Mouse (Mus musculus) urinary bladder, postnatal 14 days (tissue): Measurements from ENCODE around the gene Gm10320.

Experiments used
- DNase-seq: peaks from one replicate; pipeline ENCODE4 v3.0.0; 2021; ENCODE audit warnings: low spot score

Gm10320 gene

GRCm38 (mm10) chr13:98491909-98492308, at the start of gene Gm10320:
TSS of gene Gm10320 (minus strand) at chr13:98492001.
- DNase-seq, result no peak

DNA sequence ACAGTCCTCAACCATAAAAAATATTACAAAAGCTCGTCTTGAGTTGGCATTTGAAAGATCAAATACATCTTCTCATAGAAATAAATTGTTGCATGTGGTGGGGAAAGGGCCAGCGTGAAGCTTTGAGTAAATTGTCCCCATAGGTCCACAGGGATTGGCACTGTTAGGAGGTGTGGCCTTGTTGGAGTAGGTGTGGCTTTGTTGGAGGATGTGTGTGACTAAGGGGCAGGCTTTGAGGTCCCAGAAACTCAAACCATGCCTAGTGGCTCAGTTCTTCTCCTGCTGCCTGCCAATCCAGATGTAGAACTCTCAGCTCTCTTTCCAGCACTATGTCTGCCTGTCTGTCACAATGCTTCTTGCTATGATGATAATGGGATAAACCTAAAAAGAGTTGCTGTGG, 49.8 kb upstream of the Gm10320 start:
- DNase-seq, result no peak

- no peak for DNase-seq
These were observed 48.4 kb upstream of the Gm10320 start for GRCm38 (mm10) chr13:98540206-98540605.

- DNase-seq, result no peak
These were observed 47.5 kb upstream of the Gm10320 start for GRCm38 (mm10) chr13:98539311-98539710.

DNA sequence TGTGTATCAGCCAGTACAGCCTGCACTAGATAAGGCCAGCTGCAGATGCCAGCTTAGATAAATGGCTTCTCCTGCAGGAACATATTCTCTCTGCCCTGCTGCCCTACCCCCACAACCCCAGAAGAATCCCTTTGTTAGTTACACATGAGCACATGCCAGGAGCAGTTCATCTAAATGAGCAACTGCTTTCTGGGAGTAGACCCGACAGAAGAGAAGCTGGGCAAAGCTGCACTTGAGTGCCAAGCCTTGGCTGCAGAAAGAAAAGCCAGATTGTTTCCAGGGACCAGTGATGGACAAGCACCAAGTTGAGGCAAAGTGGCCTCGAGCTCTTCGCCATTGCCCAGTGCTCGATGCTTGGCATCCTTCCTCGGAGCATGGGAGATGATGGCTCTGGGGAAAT, 46.8 kb upstream of the Gm10320 start:
- no peak for DNase-seq

GRCm38 (mm10) chr13:98534913-98535262, 43.1 kb upstream of the Gm10320 start:
- DNase-seq, result no peak

DNA sequence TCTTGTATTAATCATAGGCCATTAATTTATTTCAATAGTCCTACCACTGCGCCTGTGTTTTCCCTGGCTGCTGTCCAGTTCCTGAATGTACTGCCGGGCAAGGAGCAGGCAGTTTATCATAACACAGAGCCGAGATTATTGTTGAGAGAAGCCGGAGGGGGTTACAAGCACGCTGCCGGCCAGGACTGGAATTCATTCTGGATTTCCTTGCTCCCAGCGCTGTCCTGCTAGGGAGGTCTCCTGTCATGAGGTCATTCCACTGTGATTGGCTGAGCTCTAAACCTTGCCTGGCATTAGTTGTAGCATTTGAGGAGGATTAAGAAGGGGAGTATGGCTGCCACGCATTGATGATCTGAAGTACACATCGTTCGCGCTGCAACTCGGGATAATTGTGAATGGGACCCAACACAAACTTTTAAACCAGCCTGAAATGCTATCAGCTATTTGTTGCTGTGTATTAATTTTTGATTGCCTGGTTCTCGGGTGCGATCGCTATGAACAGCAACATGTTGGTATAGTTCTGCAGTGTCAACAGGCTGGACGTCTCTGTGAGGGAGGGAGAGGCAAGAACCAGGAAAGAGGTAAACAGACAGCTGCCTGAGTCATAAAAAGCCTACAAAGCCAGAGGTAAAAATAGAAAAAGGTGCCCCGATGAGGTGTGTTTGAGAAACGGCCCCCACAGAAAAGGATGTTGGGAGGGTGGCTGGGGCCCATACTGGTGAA, 42.5 kb upstream of the Gm10320 start:
- DNase-seq, result peak; percentile 73

GRCm38 (mm10) chr13:98533415-98533814, 41.6 kb upstream of the Gm10320 start:
- no peak for DNase-seq

GRCm38 (mm10) chr13:98532699-98533375, 41.0 kb upstream of the Gm10320 start:
- no peak for DNase-seq

- no peak for DNase-seq
These were observed 40.2 kb upstream of the Gm10320 start for GRCm38 (mm10) chr13:98531976-98532375.

GRCm38 (mm10) chr13:98531306-98531705, 39.5 kb upstream of the Gm10320 start:
- no peak for DNase-seq

- no peak for DNase-seq
These were observed 32.0 kb upstream of the Gm10320 start for GRCm38 (mm10) chr13:98523719-98524316.

- DNase-seq, result no peak
These were observed 26.5 kb upstream of the Gm10320 start for GRCm38 (mm10) chr13:98518341-98518740.

- DNase-seq, result no peak
These were observed 25.9 kb upstream of the Gm10320 start for GRCm38 (mm10) chr13:98517666-98518065.

GRCm38 (mm10) chr13:98516985-98517384, 25.2 kb upstream of the Gm10320 start:
- no peak for DNase-seq

GRCm38 (mm10) chr13:98512066-98512465, 20.3 kb upstream of the Gm10320 start:
- DNase-seq, result no peak

DNA sequence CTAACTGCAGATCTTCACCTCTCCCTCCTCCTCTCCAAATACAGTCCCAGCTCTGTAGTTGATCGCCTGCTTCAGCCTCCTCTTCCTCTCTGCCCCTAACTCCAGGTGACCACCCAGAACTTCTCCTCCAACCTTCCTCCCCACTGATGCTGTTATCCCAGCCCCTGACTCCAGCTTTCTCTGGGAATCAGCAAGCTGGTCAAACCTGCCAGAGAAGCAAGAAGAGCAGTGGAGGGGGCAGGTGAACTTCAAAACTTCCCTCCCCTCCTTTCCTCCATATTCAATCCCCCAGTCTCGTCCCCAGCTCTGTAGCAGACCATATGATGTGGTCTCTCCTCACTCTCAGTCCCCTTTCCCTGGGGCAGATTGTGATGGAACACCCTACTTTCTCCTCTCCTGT, 15.9 kb upstream of the Gm10320 start:
- DNase-seq, result no peak

- no peak for DNase-seq
These were observed 14.7 kb upstream of the Gm10320 start for GRCm38 (mm10) chr13:98506496-98506895.

- no peak for DNase-seq
These were observed 14.2 kb upstream of the Gm10320 start for GRCm38 (mm10) chr13:98505989-98506388.

GRCm38 (mm10) chr13:98505489-98505857, 13.7 kb upstream of the Gm10320 start:
- no peak for DNase-seq

DNA sequence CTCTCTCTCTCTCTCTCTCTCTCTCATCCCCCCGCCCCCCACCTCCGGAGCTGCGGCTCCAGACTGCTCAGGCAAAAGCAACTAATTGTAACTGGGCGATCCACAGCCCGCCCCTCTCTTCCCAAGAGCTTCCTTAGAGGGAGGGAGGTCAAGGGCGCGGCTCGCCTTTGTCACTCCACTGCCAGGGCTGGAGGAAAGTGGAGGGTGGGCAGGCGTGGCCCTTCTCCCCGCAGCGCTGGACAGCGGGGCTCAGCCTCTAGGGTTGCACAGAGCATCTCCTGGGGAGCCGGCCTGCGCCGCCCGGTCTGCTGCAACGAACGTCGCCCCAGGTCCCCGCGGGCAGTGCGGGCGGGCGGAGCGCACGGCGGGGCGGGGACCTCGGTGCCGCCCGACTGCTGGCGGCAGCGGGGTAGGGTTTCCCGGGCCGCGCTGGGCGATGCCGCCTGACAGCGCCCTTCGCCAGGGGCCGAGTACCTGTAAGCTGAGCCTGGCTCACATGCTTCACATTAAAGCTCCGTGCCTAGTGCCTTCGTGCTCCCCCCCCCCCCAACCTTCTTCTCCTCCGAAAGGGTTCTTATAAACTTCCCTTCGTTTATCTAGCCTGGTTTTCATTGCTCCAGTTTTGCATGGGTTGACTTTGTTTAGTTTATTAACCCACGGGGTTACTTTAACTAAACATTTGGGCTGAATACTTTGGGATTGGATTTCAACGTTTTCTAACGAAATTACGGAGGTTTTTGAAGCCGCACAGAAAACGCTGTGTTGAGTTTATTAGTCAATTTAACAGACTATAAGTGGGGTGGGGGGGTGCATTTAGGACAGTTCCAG, 13.1 kb upstream of the Gm10320 start:
- no peak for DNase-seq

DNA sequence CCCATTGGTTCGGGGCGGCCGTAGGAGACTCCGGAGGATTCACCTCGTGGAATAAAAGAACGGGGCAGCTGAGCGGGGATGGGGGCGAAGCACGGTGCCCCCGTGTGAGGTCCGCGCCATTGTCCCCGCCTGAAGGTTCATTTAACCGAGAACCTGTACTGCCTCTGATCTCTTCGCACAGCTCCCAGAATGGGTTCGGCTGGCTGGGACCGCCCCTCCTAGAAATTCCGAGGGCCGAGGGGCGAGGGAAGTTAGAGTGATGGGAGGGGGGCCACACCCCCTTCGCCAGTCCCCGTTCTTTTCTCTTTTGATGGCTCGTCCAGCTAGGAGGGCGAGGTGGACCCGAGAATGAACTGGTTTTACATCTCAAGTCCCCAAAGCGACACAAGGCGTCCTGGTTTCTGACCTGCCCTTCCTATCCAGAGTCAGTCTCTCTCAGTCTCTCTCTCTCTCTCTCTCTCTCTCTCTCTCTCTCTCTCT, 12.4 kb upstream of the Gm10320 start:
- no peak for DNase-seq
